Mouse (Mus musculus) frontal cortex, postnatal 25 days (tissue): ENCODE data around the gene Chst8.
A peak's percentile ranks its signal among the peaks of the same experiment; 100 is the strongest.

ENCODE experiments used
- DNase-seq, 2 experiments: peaks; one replicate each; pipeline ENCODE4 v3.0.0; 2022; ENCODE audit warnings: low spot score in 2 of 2

Gene Chst8

GRCm38 (mm10) chr7:34714848-34715460 lies 97.6 kb downstream of the Chst8 start:
- no peak for DNase-seq

GRCm38 (mm10) chr7:34709111-34709510 lies 103.4 kb downstream of the Chst8 start:
- no peak for DNase-seq

- no peak for DNase-seq
Measured at GRCm38 (mm10) chr7:34704401-34704800, 108.1 kb downstream of the Chst8 start.

- DNase-seq, result no peak
Measured at GRCm38 (mm10) chr7:34703437-34703836, 109.1 kb downstream of the Chst8 start.

GRCm38 (mm10) chr7:34702718-34703351 lies 109.7 kb downstream of the Chst8 start:
- DNase-seq, result no peak

- DNase-seq, result no peak
Measured at GRCm38 (mm10) chr7:34699888-34700287, 112.6 kb downstream of the Chst8 start.

GRCm38 (mm10) chr7:34698221-34698620 lies 114.3 kb downstream of the Chst8 start:
- DNase-seq, result no peak

- no peak for DNase-seq
Measured at GRCm38 (mm10) chr7:34696086-34696485, 116.4 kb downstream of the Chst8 start.

GRCm38 (mm10) chr7:34694898-34695297 lies 117.6 kb downstream of the Chst8 start:
- DNase-seq, result no peak

- no peak for DNase-seq
Measured at GRCm38 (mm10) chr7:34693916-34694315, 118.6 kb downstream of the Chst8 start.

GRCm38 (mm10) chr7:34693072-34693471 lies 119.4 kb downstream of the Chst8 start:
- DNase-seq, result no peak

GRCm38 (mm10) chr7:34690111-34690510 lies 122.4 kb downstream of the Chst8 start:
- no peak for DNase-seq

- DNase-seq, result no peak
Measured at GRCm38 (mm10) chr7:34689028-34689427, 123.5 kb downstream of the Chst8 start.

GRCm38 (mm10) chr7:34685801-34686200 lies 126.7 kb downstream of the Chst8 start:
- DNase-seq, result no peak

- DNase-seq, result no peak
Measured at GRCm38 (mm10) chr7:34685176-34685575, 127.3 kb downstream of the Chst8 start.

- no peak for DNase-seq
Measured at GRCm38 (mm10) chr7:34680771-34681421, 131.6 kb downstream of the Chst8 start.

- no peak for DNase-seq
Measured at GRCm38 (mm10) chr7:34679886-34680285, 132.6 kb downstream of the Chst8 start.

- DNase-seq, result peak; percentile 61 to 78
Measured at GRCm38 (mm10) chr7:34675831-34676514, 136.5 kb downstream of the Chst8 start.

- DNase-seq, result no peak
Measured at GRCm38 (mm10) chr7:34675120-34675790, 137.3 kb downstream of the Chst8 start.

GRCm38 (mm10) chr7:34672916-34673315 lies 139.6 kb downstream of the Chst8 start:
- no peak for DNase-seq

GRCm38 (mm10) chr7:34671911-34672310 lies 140.6 kb downstream of the Chst8 start:
- peak; percentile 94 to 95 for DNase-seq

GRCm38 (mm10) chr7:34670778-34671177 lies 141.7 kb downstream of the Chst8 start:
- no peak for DNase-seq
